Mouse (Mus musculus): ENCODE data around the gene Gm10256.
"Not testable (repeated sequence)": the region's sequence is repeated elsewhere in the genome, so short reads cannot be mapped to it uniquely, and the experiment has no call there.

Gene Gm10256

DNA sequence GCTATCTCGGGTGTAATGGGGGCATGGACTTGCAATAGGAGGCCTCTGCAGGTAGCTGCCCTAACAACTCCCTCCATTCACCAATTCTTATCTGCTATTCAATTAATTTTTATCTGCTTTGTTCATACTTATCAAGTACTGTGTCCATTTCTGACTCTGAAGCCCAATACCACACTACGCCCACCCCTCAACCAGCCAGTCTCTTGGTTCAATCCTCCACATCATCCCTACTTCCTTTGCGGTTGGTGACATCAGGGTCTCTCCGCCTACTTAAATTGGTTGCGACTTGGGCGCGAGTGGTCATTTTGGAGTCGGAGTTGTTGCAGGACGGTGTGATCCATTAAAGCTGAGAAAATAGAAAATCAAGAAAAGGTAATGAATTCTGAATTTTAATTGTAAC, at the start of gene Gm10256, which contains the start of gene Rbmy:
TSS of gene Gm10256 (plus strand) at position 320 of the 400 bp plus-strand sequence.
TSS of gene Rbmy (plus strand) at position 301 of the 400 bp plus-strand sequence.
- not testable (repeated sequence) for TF ChIP-seq GATA4 (IDR thresholded peaks at IDR 0.05; ENCODE audit: insufficient replicate concordance, low read length)

DNA sequence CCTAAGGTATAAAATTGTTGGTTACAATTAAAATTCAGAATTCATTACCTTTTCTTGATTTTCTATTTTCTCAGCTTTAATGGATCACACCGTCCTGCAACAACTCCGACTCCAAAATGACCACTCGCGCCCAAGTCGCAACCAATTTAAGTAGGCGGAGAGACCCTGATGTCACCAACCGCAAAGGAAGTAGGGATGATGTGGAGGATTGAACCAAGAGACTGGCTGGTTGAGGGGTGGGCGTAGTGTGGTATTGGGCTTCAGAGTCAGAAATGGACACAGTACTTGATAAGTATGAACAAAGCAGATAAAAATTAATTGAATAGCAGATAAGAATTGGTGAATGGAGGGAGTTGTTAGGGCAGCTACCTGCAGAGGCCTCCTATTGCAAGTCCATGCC, 34.4 kb upstream of the Gm10256 start, which contains the start of gene Gm4064:
TSS of gene Gm4064 (minus strand) at position 101 of the 400 bp plus-strand sequence.
- not testable (repeated sequence) for TF ChIP-seq GATA4 (IDR thresholded peaks at IDR 0.05; ENCODE audit: insufficient replicate concordance, low read length)

GRCm38 (mm10) chrY:2900689-2901088, 70.2 kb downstream of the Gm10256 start, which contains the start of gene Gm10352:
Gene Gm10352 (plus strand): TSS chrY:2900989.
- not testable (repeated sequence) for TF ChIP-seq GATA4 (IDR thresholded peaks at IDR 0.05; ENCODE audit: insufficient replicate concordance, low read length)

Measured in liver, adult (tissue).